Mouse (Mus musculus) gastrocnemius, postnatal 10 days (tissue): ENCODE measurements around the gene Prokr1. TPM values are rescaled to one million over a fixed set of nuclear protein-coding genes. Genes with fewer than 3 reads are reported as not detected.
"Not testable (repeated sequence)": the region's sequence is repeated elsewhere in the genome, so short reads cannot be mapped to it uniquely, and the experiment has no call there.

Experiments used
- DNase-seq: peaks from one replicate; pipeline ENCODE4 v3.0.0; 2021; ENCODE audit warnings: mixed read lengths
- total RNA-seq, 2 experiments: library from RNA; stranded (reverse); gene quantifications; 2 replicates each; pipeline ENCODE4 v1.2.3; 2021

Gene Prokr1
- total RNA-seq, 2 experiments from 2014 or later, result 3.1 to 3.5 TPM

GRCm38 (mm10) chr6:87571863-87572262 lies 18.7 kb downstream of the Prokr1 start:
- not testable (repeated sequence) for DNase-seq

DNA sequence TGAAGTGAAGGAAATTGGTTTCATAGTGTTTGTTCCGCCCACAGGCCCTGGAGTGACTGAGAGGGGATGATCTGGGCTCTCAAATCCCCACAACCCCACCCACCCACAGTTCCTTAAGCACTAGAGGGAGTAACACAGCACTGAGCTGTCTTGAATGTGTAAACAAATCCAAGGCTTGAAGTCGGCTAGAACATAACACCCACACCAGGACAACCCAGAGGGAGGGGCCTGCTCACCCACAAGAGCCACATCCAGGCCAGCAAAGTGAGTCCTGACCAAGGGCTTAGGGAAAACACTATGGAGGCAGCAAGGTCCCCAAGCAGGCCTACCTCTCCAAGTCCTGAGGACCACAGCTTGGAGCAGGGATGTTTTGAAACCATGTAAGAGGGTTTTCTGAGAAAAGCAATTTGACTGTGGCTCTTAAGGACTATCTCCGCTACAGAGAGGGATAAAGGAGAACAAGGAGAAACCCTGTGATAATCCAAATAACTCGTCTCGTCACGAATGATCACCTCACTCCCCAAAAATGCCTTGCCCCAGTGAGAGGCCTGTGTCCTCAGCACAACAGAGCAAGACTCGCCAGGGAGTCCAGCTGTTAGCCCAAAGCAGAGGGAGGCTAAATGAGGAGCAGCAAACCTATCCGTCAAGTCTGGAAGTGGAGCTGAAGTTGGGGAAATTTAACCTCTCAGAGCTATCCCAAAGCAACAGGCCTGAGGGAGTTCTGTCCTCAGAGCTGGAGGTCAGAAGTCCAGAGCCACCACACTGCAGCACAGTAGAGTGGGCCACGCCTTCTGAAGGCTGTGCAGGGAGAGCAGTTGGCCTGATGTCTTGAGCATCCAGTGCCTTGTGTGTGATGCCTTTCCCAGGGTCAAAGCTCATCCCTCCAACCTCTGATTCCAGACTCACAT lies 22.6 kb downstream of the Prokr1 start:
- peak; percentile 24 for DNase-seq

GRCm38 (mm10) chr6:87565166-87565565 lies 25.4 kb downstream of the Prokr1 start:
- no peak for DNase-seq

DNA sequence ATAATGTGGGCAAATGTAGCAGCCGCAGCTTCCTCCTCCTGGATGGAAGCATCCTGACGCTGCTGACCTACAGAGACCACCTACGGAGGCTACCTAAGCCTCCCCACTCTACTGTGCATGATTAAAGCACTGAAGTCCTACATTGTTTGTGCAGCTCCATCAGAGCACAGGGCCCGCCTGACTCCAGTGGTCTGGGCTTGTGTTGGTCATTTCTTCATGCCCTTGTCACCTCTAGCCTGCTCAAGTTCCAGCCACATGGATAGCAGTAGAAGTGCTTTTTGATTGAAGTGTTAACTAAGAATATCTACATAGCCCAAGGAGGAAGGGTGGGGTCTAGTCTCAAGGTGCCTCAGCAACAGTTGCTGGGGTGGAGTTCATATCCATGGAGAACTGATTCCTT lies 26.2 kb downstream of the Prokr1 start:
- DNase-seq, result no peak

DNA sequence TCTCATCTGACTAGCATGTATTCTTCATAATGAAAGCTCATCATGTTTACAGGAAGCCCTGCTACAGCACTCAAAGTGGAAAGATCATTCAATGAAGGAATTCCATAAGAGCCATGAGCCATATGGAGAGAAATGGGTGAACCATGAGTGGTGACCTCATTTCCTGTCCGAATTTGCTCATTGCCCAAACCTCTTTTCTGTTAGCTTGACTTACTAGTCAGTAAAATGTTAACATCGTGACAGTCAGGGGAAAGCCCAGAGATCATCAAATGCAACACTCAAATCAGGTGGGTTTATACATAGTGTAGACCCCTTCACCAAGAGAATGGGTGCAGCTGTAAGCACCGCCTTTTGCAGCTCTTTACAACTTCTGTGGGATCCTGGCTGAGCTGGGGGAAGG lies 36.8 kb downstream of the Prokr1 start:
- DNase-seq, result no peak

DNA sequence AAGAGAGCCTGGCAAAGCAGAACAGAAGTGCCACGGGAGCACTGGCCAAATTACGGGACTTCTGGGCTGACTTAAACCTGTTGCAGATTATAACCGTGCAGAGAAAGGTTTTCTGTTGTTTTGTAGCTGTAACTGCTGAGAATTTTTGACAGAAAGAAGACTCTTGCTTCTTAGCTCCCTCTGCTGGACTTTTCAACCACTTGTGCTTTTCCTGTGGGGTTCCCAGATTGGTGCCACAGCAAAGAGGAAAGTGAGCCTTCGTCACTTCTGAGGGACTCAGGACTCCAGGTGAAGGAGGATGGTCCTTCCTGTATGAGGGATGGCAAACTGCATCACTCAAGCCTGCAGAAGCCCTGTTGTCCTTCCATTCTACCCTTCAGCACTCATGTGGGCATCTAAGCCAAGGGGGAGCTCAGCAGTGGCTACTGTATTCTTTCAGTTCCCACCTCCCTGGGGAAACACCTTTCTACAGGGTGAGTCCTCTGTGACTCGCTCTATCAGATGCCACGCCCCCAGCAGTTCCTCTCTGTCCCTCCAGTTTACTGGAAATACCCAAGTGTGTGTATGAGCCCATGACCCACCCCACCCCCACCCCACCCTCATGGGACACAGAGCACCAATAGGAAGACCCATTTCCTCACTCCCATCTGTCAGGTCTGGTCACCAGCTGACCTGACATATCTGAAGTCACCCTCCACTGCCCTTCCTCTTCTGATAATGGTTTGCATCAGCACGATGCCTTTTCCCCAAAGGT lies 38.3 kb downstream of the Prokr1 start:
- DNase-seq, result no peak

- DNase-seq, result no peak
Measured at GRCm38 (mm10) chr6:87547836-87548235, 42.7 kb downstream of the Prokr1 start.

GRCm38 (mm10) chr6:87547431-87547830 lies 43.1 kb downstream of the Prokr1 start:
- no peak for DNase-seq

- DNase-seq, result no peak
Measured at GRCm38 (mm10) chr6:87545331-87546217, 45.0 kb downstream of the Prokr1 start.

DNA sequence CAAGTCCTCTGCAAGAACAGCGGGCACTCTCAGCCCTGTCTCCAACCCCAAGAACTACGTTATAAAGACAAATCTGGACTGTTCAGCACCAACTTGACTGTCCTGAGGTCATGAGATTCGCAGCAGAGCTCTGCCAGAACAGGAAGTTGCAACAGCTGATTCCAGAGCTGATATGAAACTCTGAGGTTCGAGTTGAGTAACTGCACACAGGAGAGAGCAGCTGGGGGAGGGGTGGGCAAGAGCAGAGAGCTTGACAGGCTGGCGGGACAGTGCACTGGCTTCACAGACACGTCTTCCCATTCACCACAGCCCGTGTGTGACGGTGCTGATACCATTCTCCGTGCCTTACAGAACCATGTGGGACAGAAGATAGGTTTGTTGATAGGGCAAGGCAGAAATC lies 48.5 kb downstream of the Prokr1 start:
- DNase-seq, result no peak

DNA sequence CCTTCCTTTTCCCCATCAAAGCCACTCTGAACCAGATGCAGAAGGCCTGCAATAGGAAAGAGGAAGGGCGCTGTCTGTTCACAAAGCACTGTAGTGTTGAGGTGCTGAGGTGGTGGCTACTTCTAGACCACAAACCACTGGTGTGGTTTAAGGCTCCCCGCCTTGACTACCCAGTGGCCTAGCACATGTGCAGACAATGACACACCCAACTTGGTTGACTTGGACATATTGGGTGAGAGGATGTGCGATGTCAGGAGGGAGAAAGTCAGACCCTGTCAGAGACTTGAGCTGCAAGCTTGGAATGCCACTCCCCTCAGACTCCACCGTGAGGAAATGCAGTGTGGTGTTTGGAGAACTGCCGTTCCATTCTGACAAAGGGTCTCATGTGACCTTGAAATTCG lies 49.4 kb downstream of the Prokr1 start:
- no peak for DNase-seq

DNA sequence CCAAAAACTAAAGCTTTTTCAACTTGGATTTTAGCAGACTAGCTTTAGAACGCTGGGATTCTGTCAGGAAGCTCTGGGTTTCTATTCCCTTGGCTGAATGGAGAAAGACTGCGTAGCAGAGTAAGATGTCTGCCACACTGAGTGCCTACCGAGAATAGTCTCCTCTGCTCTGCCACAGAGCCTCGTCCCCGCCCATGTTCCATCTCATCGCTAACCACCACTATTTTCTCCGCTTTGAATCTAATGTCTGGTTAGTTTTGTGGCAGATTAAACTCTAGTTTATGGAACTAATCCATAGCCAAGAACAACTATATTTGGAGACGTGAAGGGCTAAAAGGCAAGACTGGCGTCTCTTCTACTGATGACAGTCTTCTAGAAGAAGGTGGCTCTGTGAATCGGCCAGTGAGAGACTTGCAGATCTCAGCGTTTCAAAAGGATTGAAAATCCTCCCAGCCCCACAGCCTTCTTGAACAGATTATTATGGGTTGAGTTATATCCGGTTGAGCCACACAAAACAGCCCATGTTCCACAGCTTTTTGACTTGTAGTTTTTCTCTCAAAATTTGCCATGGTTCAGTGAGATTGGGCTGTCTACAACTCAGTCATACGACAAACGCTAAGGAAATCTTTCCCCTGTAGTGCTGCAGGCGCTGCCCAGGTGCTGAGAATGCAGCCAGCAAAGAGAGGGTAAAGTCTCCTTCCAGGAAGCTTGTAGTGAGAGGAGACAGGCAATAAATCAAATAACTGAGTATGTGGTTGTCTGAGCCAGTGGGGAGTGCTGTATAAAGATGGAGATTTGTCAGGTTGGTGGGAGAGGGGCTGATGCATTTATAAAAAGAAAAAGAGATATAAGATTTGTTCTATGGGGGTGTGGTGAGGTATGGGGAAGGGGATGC lies 51.9 kb downstream of the Prokr1 start:
- no peak for DNase-seq

GRCm38 (mm10) chr6:87537678-87538077 lies 52.9 kb downstream of the Prokr1 start:
- no peak for DNase-seq

DNA sequence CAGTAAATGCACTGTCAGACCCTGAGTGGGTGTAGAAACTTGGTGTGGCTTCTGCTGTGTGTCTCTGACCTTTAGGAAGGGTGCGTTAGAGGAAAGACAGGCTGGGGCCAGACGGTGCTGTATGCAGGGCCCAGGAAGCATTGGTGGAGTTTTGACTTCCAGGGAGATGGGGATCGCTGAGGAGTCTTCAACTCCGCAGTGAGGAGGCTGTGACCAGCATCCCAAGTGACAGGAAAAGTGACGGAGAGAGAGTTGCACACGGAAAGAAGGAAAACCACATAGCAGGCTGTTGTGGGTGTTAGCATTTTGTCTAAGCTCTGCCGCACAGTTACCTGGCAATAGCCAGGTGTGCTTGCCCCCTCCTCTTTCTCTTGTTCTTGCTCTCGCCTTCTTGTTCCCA lies 54.3 kb downstream of the Prokr1 start:
- DNase-seq, result no peak

- no peak for DNase-seq
Measured at GRCm38 (mm10) chr6:87535651-87536050, 54.9 kb downstream of the Prokr1 start.

DNA sequence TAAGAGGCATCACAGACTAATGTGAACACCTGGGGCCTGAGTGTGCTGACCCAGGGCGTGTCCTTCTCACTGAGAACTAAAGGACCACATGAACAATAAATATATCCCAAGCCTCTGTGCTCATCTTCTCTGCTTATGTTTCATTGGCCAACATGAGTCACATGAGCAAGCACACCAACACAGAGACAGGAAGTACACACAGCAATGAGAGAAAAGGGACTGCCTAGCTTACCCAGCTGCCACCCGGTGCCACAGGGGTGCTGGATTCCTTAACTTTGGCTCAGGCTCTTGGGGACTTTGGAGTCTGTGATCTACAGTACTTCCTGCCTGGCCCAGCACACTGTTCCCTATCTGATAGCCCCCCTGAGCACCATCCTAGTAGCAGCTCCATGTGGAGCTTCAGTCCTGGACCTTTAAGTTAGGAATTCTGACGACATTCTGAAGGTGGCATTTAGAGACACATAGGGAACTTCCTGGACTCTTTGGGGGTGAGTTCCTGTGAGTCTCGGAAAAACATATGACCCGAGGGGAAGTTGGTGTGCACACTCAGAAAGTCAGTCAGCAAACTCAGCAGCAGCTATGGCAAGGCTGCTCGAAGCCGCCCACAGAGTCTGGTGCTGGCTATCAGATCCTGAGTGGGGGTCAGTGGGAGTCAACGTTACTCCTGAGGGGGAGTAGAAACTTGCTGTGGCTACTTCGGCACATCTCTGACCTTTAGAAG lies 55.5 kb downstream of the Prokr1 start:
- DNase-seq, result no peak

DNA sequence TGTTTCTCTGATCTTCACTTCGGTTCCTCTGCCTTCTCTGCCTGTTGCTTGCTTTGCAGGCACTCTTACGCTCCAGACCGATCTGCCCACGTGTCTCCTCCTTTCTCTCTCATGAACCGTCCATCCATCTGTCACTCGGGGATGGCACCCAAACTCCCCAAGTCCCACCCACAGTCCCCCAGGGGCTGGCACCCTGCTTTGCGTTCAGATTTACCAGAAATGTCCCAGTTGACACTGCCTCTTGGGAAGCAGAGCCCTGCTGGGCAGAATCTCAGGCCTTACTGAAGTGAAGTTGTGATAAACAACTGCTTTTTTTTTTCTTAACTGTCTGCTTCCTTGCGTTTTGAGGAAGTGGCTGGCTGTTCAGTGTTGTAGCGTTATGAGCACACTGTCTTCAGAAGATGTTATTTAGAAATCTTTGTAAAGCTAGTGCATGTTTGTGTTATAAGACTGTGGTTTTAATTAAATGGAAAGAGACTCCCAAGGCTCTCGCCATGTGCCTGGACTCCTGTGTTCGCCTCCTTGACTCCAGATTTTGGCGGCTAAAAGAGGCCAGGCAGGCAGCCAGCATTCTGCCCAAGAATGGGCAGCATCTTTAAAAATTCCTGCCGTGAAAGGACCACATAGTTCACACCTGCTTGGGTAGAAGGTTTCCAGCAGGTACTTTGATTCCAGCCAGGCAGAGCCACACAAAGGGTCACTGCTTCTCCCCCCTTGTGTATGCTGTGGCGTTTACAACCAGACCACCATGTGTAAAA lies 57.4 kb downstream of the Prokr1 start, which contains the start of gene Arhgap25:
Gene Arhgap25 (minus strand): TSS at position 307 of the 758 bp plus-strand sequence.
- DNase-seq, result no peak

- no peak for DNase-seq
Measured at GRCm38 (mm10) chr6:87531456-87532015, 59.0 kb downstream of the Prokr1 start.

DNA sequence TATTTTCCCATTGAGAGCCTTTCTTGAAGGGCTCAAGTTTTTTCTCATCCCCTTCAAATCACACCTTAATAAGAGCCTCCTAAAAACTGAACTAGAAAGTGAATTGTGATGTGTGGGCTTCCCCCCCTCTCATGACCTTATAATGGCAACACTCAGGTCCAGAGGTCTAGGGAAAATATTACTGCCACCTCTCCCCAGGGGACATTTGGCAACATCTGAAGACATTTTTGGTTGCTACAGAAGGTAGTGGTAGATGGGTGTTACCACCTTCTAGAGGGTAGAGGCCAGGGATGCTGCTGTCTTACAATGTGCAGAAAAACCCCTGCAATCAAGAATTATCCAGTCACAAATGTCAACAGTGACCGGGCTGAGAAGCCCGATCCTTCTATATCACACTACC lies 60.2 kb downstream of the Prokr1 start:
- no peak for DNase-seq
